Mouse (Mus musculus): ENCODE data around the gene Cabp7. TPM values are rescaled to one million over a fixed set of nuclear protein-coding genes. Genes with fewer than 3 reads are reported as not detected.

The Cabp7 gene
- polyA plus RNA-seq, 1 experiment: 0.19 TPM

DNA sequence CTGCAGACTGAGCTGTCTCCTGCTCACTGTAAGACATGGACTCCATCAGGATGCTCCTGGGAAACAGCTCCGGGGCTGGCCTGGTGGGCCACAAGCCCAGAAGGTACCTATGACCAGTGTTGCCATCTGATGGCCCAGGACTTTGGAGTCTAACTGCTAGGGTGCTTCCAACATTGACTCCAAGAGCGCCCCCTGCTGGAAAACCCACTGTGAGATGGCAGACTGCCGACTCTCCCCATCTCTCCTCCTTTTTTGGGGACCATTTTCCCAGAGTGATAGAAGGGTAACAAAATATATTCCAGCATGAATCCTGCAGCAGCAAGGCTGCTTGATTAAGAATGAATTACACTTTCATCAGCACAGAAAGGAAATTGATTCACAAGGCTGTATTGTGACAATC, 26.3 kb upstream of the Cabp7 start:
- Histone ChIP-seq H3K36me3 (ENCODE audit: control insufficient read depth, insufficient read depth, low read length) (no peaks in the 10 kb centered on the region), H3K4me3 (ENCODE audit: control insufficient read depth, insufficient read depth, low read length) (no peak overlapping the region)
- WGBS: 39% methylated on average over 3 of the region's 3 CpGs

DNA sequence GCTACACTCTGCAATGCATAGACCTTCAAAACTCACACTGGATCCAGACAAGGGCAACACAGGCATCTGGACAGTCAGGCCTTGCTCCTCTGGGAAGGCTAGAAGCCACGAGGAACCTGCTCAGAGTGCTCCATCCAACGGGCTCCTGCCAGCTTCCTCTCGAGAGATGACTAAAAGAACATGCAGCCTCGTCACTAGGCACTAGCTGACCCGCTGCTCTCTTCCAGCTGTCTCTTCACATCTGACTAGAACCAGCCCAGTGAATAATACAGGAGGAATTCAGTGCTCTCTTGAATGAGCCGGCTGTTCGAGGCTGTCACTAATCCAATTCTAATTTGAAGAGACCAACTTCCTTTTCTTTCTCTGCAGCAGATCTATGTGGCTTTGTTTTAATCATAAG, 25.2 kb upstream of the Cabp7 start:
- Histone ChIP-seq H3K4me3 (ENCODE audit: control insufficient read depth, insufficient read depth, low read length) (no peak overlapping the region), H3K36me3 (ENCODE audit: control insufficient read depth, insufficient read depth, low read length) (no peaks in the 10 kb centered on the region), H3K27ac (ENCODE audit: control insufficient read depth, insufficient read depth, low read length) (no peak overlapping the region), H3K27me3 (ENCODE audit: control insufficient read depth, insufficient read depth, low read length) (no peaks in the 10 kb centered on the region), H3K4me1 (replicated peaks; ENCODE audit: control insufficient read depth, insufficient read depth, low read length) (no peaks in the 10 kb centered on the region)
- no peak for DNase-seq
- TF ChIP-seq POLR2A (IDR thresholded peaks at IDR 0.05; ENCODE audit: control insufficient read depth, extremely low read depth, insufficient read depth, low read length, poor library complexity) (no peak), CTCF (IDR thresholded peaks at IDR 0.05; ENCODE audit: borderline replicate concordance, control insufficient read depth, extremely low read depth, insufficient read depth, low read length, poor library complexity) (no peak)
- WGBS: 91% methylated on average over 7 of the region's 7 CpGs

More for the DNA sequence above, 26.3 kb upstream of the Cabp7 start:
- TF ChIP-seq CTCF (IDR thresholded peaks at IDR 0.05; ENCODE audit: borderline replicate concordance, control insufficient read depth, extremely low read depth, insufficient read depth, low read length, poor library complexity) (peak; percentile 48; the same call in 1 of the 2 replicates), POLR2A (IDR thresholded peaks at IDR 0.05; ENCODE audit: control insufficient read depth, extremely low read depth, insufficient read depth, low read length, poor library complexity) (no peak)
- DNase-seq: peak; percentile 65
- Histone ChIP-seq H3K27ac (ENCODE audit: control insufficient read depth, insufficient read depth, low read length) (no peak overlapping the region), H3K27me3 (ENCODE audit: control insufficient read depth, insufficient read depth, low read length) (no peaks in the 10 kb centered on the region), H3K4me1 (replicated peaks; ENCODE audit: control insufficient read depth, insufficient read depth, low read length) (no peaks in the 10 kb centered on the region)

DNA sequence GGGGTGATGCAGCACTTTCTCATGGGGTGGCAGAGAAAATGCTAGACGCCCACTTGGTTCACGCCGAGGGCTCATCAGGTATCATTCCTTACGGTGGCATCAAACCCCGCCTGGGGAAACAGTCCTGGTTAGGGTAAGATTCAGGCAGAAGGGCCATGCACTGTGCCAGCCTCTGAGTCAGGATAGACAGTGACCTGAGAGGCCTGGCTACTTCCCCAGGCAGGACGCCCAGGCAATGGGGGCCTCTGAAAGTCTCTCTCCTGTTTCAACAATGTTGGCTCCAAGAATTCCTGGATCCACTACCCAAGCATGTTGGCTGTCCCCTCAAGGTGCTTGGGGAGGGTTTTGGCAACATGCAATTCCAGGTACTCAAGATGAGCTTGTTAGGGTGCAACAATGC, 23.3 kb upstream of the Cabp7 start:
- Histone ChIP-seq H3K27me3 (ENCODE audit: control insufficient read depth, insufficient read depth, low read length) (no peaks in the 10 kb centered on the region), H3K27ac (ENCODE audit: control insufficient read depth, insufficient read depth, low read length) (no peak overlapping the region), H3K4me1 (replicated peaks; ENCODE audit: control insufficient read depth, insufficient read depth, low read length) (no peaks in the 10 kb centered on the region), H3K4me3 (ENCODE audit: control insufficient read depth, insufficient read depth, low read length) (no peak overlapping the region), H3K36me3 (ENCODE audit: control insufficient read depth, insufficient read depth, low read length) (no peaks in the 10 kb centered on the region)
- 98% methylated on average over 6 of the region's 6 CpGs for WGBS
- no peak for DNase-seq
- TF ChIP-seq POLR2A (IDR thresholded peaks at IDR 0.05; ENCODE audit: control insufficient read depth, extremely low read depth, insufficient read depth, low read length, poor library complexity): no peak
- TF ChIP-seq CTCF (IDR thresholded peaks at IDR 0.05; ENCODE audit: borderline replicate concordance, control insufficient read depth, extremely low read depth, insufficient read depth, low read length, poor library complexity): no peak

DNA sequence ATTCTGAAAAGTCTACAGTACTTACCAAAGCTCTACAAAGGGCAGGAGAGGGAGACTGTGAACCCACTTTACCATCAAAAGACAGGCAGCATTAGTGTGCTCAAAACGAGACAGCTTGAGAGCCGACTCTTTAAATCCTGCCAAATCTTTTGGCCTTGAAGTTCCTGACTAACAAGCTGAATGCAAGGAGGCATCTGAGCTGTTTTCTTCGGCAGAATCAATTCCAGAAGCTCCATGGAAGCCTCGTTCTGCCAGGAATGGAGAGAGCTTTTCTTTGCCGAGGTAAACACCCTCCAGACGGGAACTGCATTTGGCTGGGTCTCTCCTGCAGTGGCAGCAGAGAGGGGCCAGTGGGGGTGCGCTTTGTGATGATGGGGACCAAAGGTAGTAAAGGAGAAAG, 22.7 kb upstream of the Cabp7 start:
- Histone ChIP-seq H3K4me3 (ENCODE audit: control insufficient read depth, insufficient read depth, low read length) (no peak overlapping the region), H3K36me3 (ENCODE audit: control insufficient read depth, insufficient read depth, low read length) (no peaks in the 10 kb centered on the region), H3K27me3 (ENCODE audit: control insufficient read depth, insufficient read depth, low read length) (no peaks in the 10 kb centered on the region), H3K27ac (ENCODE audit: control insufficient read depth, insufficient read depth, low read length) (no peak overlapping the region), H3K4me1 (replicated peaks; ENCODE audit: control insufficient read depth, insufficient read depth, low read length) (no peaks in the 10 kb centered on the region)
- DNase-seq: no peak
- WGBS: 97% methylated on average over 7 of the region's 7 CpGs
- TF ChIP-seq POLR2A (IDR thresholded peaks at IDR 0.05; ENCODE audit: control insufficient read depth, extremely low read depth, insufficient read depth, low read length, poor library complexity) (no peak), CTCF (IDR thresholded peaks at IDR 0.05; ENCODE audit: borderline replicate concordance, control insufficient read depth, extremely low read depth, insufficient read depth, low read length, poor library complexity) (no peak)

DNA sequence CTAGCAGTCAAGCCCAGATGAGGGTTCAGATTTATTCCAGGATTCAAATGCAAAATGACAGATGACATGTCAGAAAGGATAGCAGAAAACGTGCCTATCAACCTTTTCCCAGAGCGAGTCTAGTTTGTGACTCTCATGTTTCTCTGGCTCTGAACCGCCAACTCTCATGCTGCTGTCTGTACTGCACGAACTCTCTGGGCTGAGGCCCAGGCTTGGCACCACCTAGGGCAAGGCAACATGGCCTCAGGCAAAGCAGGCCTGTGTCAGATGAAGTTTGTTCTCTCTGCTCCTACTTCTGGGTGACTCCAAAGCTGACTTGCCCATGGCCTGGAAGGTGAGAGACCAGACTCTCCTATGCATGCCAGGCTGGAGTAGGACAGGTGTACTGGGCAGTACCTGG, 21.8 kb upstream of the Cabp7 start:
- 91% methylated on average over 4 of the region's 4 CpGs for WGBS
- Histone ChIP-seq H3K4me3 (ENCODE audit: control insufficient read depth, insufficient read depth, low read length) (no peak overlapping the region), H3K27ac (ENCODE audit: control insufficient read depth, insufficient read depth, low read length) (no peak overlapping the region), H3K27me3 (ENCODE audit: control insufficient read depth, insufficient read depth, low read length) (no peaks in the 10 kb centered on the region), H3K36me3 (ENCODE audit: control insufficient read depth, insufficient read depth, low read length) (no peaks in the 10 kb centered on the region), H3K4me1 (replicated peaks; ENCODE audit: control insufficient read depth, insufficient read depth, low read length) (no peaks in the 10 kb centered on the region)
- TF ChIP-seq CTCF (IDR thresholded peaks at IDR 0.05; ENCODE audit: borderline replicate concordance, control insufficient read depth, extremely low read depth, insufficient read depth, low read length, poor library complexity) (no peak), POLR2A (IDR thresholded peaks at IDR 0.05; ENCODE audit: control insufficient read depth, extremely low read depth, insufficient read depth, low read length, poor library complexity) (no peak)
- DNase-seq: no peak

DNA sequence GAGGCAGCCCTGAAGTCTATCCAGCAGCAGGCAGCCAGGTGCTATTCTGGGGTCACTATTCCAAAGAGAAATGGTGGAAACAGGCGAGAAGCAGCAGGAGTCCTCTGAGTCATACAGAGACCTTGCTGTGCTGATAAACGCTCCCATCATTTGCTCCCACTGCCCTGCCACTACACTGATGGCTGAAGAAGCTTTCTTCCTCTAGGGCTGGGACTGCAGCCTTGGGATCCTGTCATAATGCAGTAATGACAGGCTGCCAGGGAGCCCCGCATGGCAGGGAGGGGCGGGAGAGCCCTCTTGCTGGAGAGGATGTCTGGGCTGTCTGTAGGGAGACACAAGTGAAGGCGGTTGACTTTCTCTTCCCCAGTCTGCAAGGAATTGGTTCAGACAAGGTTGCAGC, 17.9 kb upstream of the Cabp7 start:
- H3K27me3 ChIP-seq (ENCODE audit: control insufficient read depth, insufficient read depth, low read length): no peaks in the 10 kb centered on the region
- no peaks in the 10 kb centered on the region for H3K4me1 ChIP-seq (replicated peaks; ENCODE audit: control insufficient read depth, insufficient read depth, low read length)
- WGBS: 92% methylated on average over 5 of the region's 5 CpGs
- H3K36me3 ChIP-seq (ENCODE audit: control insufficient read depth, insufficient read depth, low read length): no peaks in the 10 kb centered on the region
- TF ChIP-seq CTCF (IDR thresholded peaks at IDR 0.05; ENCODE audit: borderline replicate concordance, control insufficient read depth, extremely low read depth, insufficient read depth, low read length, poor library complexity) (no peak), POLR2A (IDR thresholded peaks at IDR 0.05; ENCODE audit: control insufficient read depth, extremely low read depth, insufficient read depth, low read length, poor library complexity) (no peak)
- no peak for DNase-seq
- H3K4me3 ChIP-seq (ENCODE audit: control insufficient read depth, insufficient read depth, low read length): no peak overlapping the region
- no peak overlapping the region for H3K27ac ChIP-seq (ENCODE audit: control insufficient read depth, insufficient read depth, low read length)

DNA sequence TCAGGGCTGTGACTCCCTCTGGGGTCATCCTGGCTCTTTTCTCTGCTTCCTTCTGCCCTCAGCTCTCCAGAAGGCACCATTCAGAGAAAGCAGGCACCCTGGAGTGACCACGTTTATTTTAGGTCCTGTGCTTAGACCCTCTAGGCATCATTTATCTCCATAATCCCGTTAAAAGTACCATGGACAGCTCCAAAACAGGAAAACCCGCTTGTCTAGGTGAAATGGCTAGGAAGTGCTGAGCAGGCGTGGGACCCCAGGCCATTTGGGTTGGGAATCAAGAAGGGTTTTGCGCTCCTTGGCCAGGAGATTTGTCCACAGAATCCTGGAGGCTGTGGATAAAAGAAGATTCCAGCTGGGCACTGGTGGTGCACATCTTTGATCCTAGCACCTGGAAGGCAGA, 17.1 kb upstream of the Cabp7 start:
- TF ChIP-seq POLR2A (IDR thresholded peaks at IDR 0.05; ENCODE audit: control insufficient read depth, extremely low read depth, insufficient read depth, low read length, poor library complexity) (no peak), CTCF (IDR thresholded peaks at IDR 0.05; ENCODE audit: borderline replicate concordance, control insufficient read depth, extremely low read depth, insufficient read depth, low read length, poor library complexity) (no peak)
- Histone ChIP-seq H3K36me3 (ENCODE audit: control insufficient read depth, insufficient read depth, low read length) (no peaks in the 10 kb centered on the region), H3K4me3 (ENCODE audit: control insufficient read depth, insufficient read depth, low read length) (no peak overlapping the region), H3K27ac (ENCODE audit: control insufficient read depth, insufficient read depth, low read length) (no peak overlapping the region), H3K27me3 (ENCODE audit: control insufficient read depth, insufficient read depth, low read length) (no peaks in the 10 kb centered on the region), H3K4me1 (replicated peaks; ENCODE audit: control insufficient read depth, insufficient read depth, low read length) (no peaks in the 10 kb centered on the region)
- WGBS: 56% methylated on average over 5 of the region's 5 CpGs
- DNase-seq: no peak
